13 mouse cellular contexts compared by ENCODE assay signal in the genomic region with DNA sequence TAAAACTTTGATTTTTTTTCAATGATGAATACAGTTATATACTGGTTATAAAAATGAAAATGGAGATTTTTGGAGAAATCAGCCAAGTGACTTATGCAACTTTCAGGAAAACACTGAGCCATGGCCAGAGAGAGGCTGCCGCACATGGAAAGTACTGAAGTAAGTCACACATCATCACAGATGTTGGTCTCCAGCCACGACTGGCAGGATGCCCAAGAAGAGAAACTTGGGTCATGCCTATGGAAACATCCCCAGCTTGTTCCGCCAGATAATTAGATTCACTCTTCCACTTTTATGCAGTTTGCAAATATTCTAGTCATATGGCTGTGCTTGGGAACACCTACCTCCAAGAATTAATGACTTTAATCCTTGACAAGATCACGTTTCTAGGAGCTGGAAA.
DNase-seq lines count a peak whose midpoint lies in the region; ATAC-seq lines count a peak whose summit lies in the region.
"Had no signal": no experiment of that assay in that cellular context is flagged by ENCODE, and none has a peak within 500 bp of the region (broad histone marks: within the 10 kb centered on the region; RNA-seq: fewer than 3 reads in every experiment).

No protein-coding gene starts in this region.

- no peaks in the 10 kb centered on the region for H3K4me1 ChIP-seq in embryonic facial prominence, embryonic 15.5 days
- H3K4me1 ChIP-seq: stomach, embryonic 15.5 days had no signal

- no peak overlapping the region for H3K4me3 ChIP-seq in embryonic facial prominence, embryonic 15.5 days (replicated peaks)
- H3K4me3 ChIP-seq: stomach, embryonic 15.5 days had no signal

- H3K9ac ChIP-seq in embryonic facial prominence, embryonic 15.5 days: no peak overlapping the region
- H3K9ac ChIP-seq: stomach, embryonic 15.5 days had no signal

- H3K27ac ChIP-seq in embryonic facial prominence, embryonic 15.5 days (replicated peaks): no peak overlapping the region; the same call in 1 of the 2 replicates
- H3K27ac ChIP-seq: stomach, embryonic 15.5 days had no signal

- H3K4me2 ChIP-seq in embryonic facial prominence, embryonic 15.5 days (replicated peaks): no peak overlapping the region
- H3K4me2 ChIP-seq: liver, embryonic 11.5 days; stomach, embryonic 15.5 days had no signal

- H3K36me3 ChIP-seq in embryonic facial prominence, embryonic 15.5 days: no peaks in the 10 kb centered on the region
- H3K36me3 ChIP-seq: stomach, embryonic 15.5 days had no signal

- no peaks in the 10 kb centered on the region for H3K9me3 ChIP-seq in embryonic facial prominence, embryonic 15.5 days (replicated peaks)
- H3K9me3 ChIP-seq: stomach, embryonic 15.5 days had no signal

- 27% methylated on average over 4 of the region's 4 CpGs for WGBS in embryonic facial prominence, embryonic 15.5 days

- no peaks in the 10 kb centered on the region for H3K27me3 ChIP-seq in embryonic facial prominence, embryonic 15.5 days
- H3K27me3 ChIP-seq: CH12.LX; stomach, embryonic 15.5 days had no signal

- DNase-seq in kidney, postnatal 4 days: peak; percentile 9 to 21
- no peak for DNase-seq in kidney, adult 8-10 months
- DNase-seq in gastrocnemius, postnatal 25 days: peak; percentile 15
- DNase-seq in lung, postnatal 10 days: peak; percentile 87
- DNase-seq in testis, postnatal 14 days (ENCODE audit: low spot score): no peak
- DNase-seq in thymus, postnatal 25 days: no peak
- DNase-seq: adrenal gland, adult 2 months; kidney, postnatal 36 days; right cerebral cortex, postnatal 4 days had no signal

- peak; percentile 80 for ATAC-seq in embryonic facial prominence, embryonic 15.5 days (ENCODE audit: insufficient number of reproducible peaks, low FRiP score, low TSS enrichment, low read depth)

Comparison
In these comparisons a context has a peak if more than half of its experiments do, and no peak if none do; other contexts are left out.
1. DNase-seq: peak in kidney, postnatal 4 days (2 of 2), gastrocnemius, postnatal 25 days (single experiment) and lung, postnatal 10 days (single experiment); none in kidney, adult 8-10 months (0 of 2), testis, postnatal 14 days (single experiment) and thymus, postnatal 25 days (single experiment).